Mouse (Mus musculus) fat pad, adult 2 months (tissue): ENCODE measurements around the gene Nog.

Experiments used
- DNase-seq: peaks from one replicate; pipeline ENCODE4 v3.0.0-alpha.2; 2011; ENCODE audit warnings: low read depth, low spot score; ENCODE audit errors: extremely low read depth

The Nog gene

GRCm38 (mm10) chr11:89302056-89302815, at the start of gene Nog:
Nog (minus strand) TSS chr11:89302332.
- no peak for DNase-seq

- DNase-seq, result no peak
These were observed 38.1 kb upstream of the Nog start for GRCm38 (mm10) chr11:89340238-89340637.

- no peak for DNase-seq
These were observed 37.7 kb upstream of the Nog start for GRCm38 (mm10) chr11:89339783-89340182.

GRCm38 (mm10) chr11:89337910-89338309, 35.8 kb upstream of the Nog start:
- no peak for DNase-seq

- DNase-seq, result no peak
These were observed 25.2 kb upstream of the Nog start for GRCm38 (mm10) chr11:89327089-89327881.

GRCm38 (mm10) chr11:89321775-89322174, 19.6 kb upstream of the Nog start:
- no peak for DNase-seq

GRCm38 (mm10) chr11:89319675-89320074, 17.5 kb upstream of the Nog start:
- no peak for DNase-seq

- no peak for DNase-seq
These were observed 16.2 kb upstream of the Nog start for GRCm38 (mm10) chr11:89318324-89318723.

- no peak for DNase-seq
These were observed 15.6 kb upstream of the Nog start for GRCm38 (mm10) chr11:89317757-89318156.

GRCm38 (mm10) chr11:89314374-89314773, 12.2 kb upstream of the Nog start:
- no peak for DNase-seq

- DNase-seq, result no peak
These were observed 10.2 kb upstream of the Nog start for GRCm38 (mm10) chr11:89312378-89312777.

- no peak for DNase-seq
These were observed 8.1 kb upstream of the Nog start for GRCm38 (mm10) chr11:89310217-89310616.

- no peak for DNase-seq
These were observed 1.3 kb upstream of the Nog start for GRCm38 (mm10) chr11:89303421-89303820.

- DNase-seq, result no peak
These were observed 666 bp upstream of the Nog start for GRCm38 (mm10) chr11:89302816-89303180.

GRCm38 (mm10) chr11:89301331-89302055, 639 bp downstream of the Nog start:
- DNase-seq, result no peak

GRCm38 (mm10) chr11:89299784-89300775, 2.1 kb downstream of the Nog start:
- no peak for DNase-seq

GRCm38 (mm10) chr11:89299116-89299783, 2.9 kb downstream of the Nog start:
- DNase-seq, result no peak

- no peak for DNase-seq
These were observed 3.7 kb downstream of the Nog start for GRCm38 (mm10) chr11:89298285-89299010.

GRCm38 (mm10) chr11:89297521-89297920, 4.6 kb downstream of the Nog start:
- no peak for DNase-seq
